Mouse (Mus musculus) layer of hippocampus, adult 2 months (tissue): ENCODE measurements around the gene Pms2. TPM values are rescaled to one million over a fixed set of nuclear protein-coding genes. Genes with fewer than 3 reads are reported as not detected.

ENCODE experiments used
- DNase-seq, 2 experiments: peaks; one replicate each; pipeline ENCODE4 v3.0.0; 2022; ENCODE audit warnings: low spot score in 2 of 2
- H3K27ac ChIP-seq: fragments of 200-600 bp; 2 replicates; pipeline ENCODE4 v1.8.1; 2022
- H3K4me3 ChIP-seq: fragments of 200-600 bp; 2 replicates; pipeline ENCODE4 v1.8.1; 2022; ENCODE audit warnings: mild to moderate bottlenecking
- CTCF ChIP-seq: fragments of 200-600 bp; conservative IDR thresholded peaks from 2 replicates; pipeline ENCODE4 v1.8.1; 2022; ENCODE audit warnings: antibody characterized with exemption, mild to moderate bottlenecking, moderate library complexity
- total RNA-seq, 2 experiments: library from RNA; stranded (reverse); gene quantifications; 2 replicates each; pipeline ENCODE4 v1.2.3; 2021

The Pms2 gene
- total RNA-seq, 2 experiments from 2014 or later = 21.1 to 22.2 TPM

DNA sequence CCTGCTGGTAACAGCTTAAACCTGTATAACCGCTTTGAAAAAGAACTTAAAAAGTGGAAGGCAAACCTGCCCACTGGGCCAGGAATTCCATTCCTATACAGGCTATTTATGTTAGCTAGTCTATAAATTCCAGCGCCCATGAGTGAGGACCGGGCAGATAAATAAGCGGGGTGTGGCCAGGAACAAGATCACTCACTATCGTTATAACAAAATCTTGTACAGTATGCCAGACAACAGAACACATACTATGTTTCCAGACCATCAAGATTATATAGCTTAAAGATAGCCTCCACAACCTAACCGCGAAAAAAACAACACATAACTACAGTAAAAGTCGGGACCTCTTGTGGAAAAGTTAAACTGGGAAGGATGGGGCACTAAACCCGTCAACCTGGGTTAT, 838 bp upstream of the Pms2 start:
- H3K27ac ChIP-seq = peak overlapping the region; percentile 85
- no peak for DNase-seq
- H3K4me3 ChIP-seq = peak overlapping the region; percentile 84
- no peak for TF ChIP-seq CTCF

- Histone ChIP-seq H3K4me3 (no peak overlapping the region), H3K27ac (no peak overlapping the region)
- no peak for TF ChIP-seq CTCF
- no peak for DNase-seq
Observed at GRCm38 (mm10) chr5:143916221-143916620, 6.5 kb downstream of the Pms2 start.

DNA sequence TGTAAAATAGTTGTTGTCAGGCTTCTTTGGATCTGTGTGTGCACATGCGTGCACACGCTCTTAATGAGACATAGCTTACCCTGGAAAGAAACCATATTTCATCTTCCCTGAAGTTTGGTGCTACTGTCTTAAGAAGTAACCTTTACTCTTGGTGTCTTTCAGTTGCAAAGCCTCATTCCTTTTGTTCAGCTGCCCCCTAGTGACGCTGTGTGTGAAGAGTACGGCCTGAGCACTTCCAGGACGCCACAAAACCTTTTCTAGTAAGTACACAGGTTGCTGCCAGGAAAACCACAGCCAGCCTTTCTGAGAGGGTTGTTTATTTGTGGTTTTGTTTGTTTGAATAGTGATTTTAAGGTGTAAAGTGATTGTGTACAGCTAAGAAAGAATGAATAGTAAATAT, 7.7 kb downstream of the Pms2 start:
- TF ChIP-seq CTCF = peak; percentile 74
- Histone ChIP-seq H3K4me3 (no peak overlapping the region), H3K27ac (no peak overlapping the region)
- peak; percentile 14 to 32 for DNase-seq

DNA sequence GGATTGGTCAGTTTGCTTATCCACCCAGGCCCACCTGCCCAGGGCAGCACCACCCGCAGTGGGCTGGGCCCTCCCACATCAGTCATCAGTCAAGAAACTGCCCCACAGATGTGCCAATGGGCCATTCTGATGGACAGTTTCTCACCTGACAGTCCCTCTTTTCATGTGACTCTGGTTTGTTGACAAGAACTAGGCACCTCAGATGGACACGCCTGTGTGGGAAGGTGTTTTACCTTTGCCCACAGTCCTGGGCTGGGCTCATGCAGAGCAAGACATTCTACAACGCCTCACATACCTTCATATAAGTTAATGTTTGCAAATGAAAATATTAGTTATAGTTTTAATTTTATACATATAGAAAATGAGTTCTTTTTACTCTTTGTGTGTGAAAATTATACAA, 8.4 kb downstream of the Pms2 start:
- H3K27ac ChIP-seq = no peak overlapping the region
- DNase-seq = no peak
- H3K4me3 ChIP-seq = no peak overlapping the region
- no peak for TF ChIP-seq CTCF

GRCm38 (mm10) chr5:143924781-143925452, 15.2 kb downstream of the Pms2 start:
- Histone ChIP-seq H3K27ac (no peak overlapping the region), H3K4me3 (no peak overlapping the region)
- TF ChIP-seq CTCF = no peak
- no peak for DNase-seq

DNA sequence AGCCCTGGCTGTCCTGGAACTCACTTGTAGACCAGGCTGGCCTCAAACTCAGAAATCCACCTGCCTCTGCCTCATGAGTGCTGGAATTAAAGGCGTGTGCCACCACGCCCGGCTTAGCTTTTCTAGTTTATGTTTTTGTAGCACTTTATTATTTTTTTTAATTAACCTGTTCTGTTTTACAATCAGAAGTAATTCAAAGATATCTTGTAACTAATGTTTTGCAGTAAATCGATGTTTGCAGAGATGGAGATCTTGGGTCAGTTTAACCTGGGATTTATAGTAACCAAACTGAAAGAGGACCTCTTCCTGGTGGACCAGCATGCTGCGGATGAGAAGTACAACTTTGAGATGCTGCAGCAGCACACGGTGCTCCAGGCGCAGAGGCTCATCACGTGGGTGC, 18.1 kb downstream of the Pms2 start, which contains the start of gene Gm42421:
Gene Gm42421 (plus strand): TSS at position 301 of the 400 bp plus-strand sequence.
- H3K27ac ChIP-seq = no peak within 1 kb of the TSS
- no peak for TF ChIP-seq CTCF
- no peak within 1 kb of the TSS for H3K4me3 ChIP-seq
- no peak for DNase-seq

DNA sequence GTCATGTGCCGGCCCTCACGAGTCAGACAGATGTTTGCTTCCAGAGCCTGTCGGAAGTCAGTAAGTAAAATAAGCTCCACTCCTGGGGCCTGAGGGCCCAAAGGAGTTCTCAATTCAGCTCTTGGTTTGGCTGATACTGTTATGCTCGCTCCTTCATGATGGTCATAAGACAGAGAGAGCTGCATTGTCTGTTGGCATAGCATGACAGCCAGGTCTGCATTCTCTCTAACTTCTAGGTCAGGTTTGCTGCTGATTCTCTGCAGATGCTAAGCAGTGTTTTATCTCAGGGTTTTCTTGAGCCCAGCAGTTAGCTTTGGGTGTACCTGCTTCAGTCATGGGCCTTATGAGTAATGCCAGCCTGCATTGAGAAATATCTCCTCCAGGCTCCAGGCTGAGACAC, 19.5 kb downstream of the Pms2 start:
- DNase-seq = no peak
- H3K4me3 ChIP-seq = no peak overlapping the region
- no peak overlapping the region for H3K27ac ChIP-seq
- TF ChIP-seq CTCF = no peak

DNA sequence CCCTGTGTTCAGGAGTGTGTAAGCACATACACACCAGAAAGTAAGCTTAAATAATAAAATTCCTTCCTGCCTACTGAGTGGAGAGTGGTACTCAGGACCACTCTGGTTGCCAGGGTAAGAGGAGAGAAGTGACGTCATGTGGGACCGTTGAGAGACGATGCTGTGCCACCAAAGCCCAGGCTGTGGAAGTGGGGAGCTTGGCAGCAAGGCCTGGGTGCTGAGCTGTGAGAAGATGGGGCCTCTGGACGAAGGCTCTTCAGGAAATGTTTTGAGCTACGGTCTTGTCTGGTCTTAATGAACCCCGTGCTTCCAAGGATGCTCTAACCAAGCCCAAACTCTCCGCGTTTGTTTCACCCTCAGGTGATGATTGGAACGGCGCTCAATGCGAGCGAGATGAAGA, 20.9 kb downstream of the Pms2 start:
- Histone ChIP-seq H3K4me3 (no peak overlapping the region), H3K27ac (no peak overlapping the region)
- no peak for DNase-seq
- TF ChIP-seq CTCF = no peak

- Histone ChIP-seq H3K27ac (0 out of 2 replicates have a peak overlapping the region, but pooled peaks have one; percentile 6), H3K4me3 (no peak overlapping the region)
- no peak for DNase-seq
- no peak for TF ChIP-seq CTCF
Observed at GRCm38 (mm10) chr5:143931863-143932580, 22.3 kb downstream of the Pms2 start.

- H3K4me3 ChIP-seq = peak within 1 kb of the TSS; percentile 47
- no peak for DNase-seq
- peak within 1 kb of the TSS; percentile 6; the same call in 1 of the 2 replicates for H3K27ac ChIP-seq
- no peak for TF ChIP-seq CTCF
Observed at GRCm38 (mm10) chr5:143932831-143933230, 23.1 kb downstream of the Pms2 start, which contains the start of gene Rsph10b. Rsph10b (plus strand) TSS chr5:143933035.

GRCm38 (mm10) chr5:143933414-143933813, 23.6 kb downstream of the Pms2 start:
- peak overlapping the region; percentile 6; the same call in 1 of the 2 replicates for H3K27ac ChIP-seq
- peak overlapping the region; percentile 47 for H3K4me3 ChIP-seq
- no peak for TF ChIP-seq CTCF
- no peak for DNase-seq

GRCm38 (mm10) chr5:143933875-143934274, 24.1 kb downstream of the Pms2 start:
- H3K4me3 ChIP-seq = no peak overlapping the region
- DNase-seq = no peak
- TF ChIP-seq CTCF = peak; percentile 62
- H3K27ac ChIP-seq = no peak overlapping the region

DNA sequence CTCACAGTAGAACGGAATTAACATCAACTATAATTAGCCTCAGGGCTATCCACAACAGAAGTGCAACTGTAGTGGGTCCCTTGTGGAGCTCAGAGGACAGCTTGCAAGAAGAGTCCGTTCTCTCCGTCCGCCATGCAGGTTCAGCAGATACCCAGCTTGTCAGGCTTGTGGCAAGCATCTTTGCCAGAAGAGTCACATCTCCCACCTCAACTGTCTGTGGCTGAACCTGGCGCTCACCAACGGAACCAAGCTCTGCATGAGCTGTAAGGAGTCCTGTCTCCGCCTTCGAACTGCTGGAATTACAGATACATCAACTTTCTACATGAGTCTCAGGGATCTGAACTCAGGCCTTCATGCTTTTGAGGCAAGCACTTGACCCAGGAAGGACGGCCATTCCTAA, 26.4 kb downstream of the Pms2 start:
- no peak for DNase-seq

GRCm38 (mm10) chr5:143941588-143941987, 31.8 kb downstream of the Pms2 start:
- no peak overlapping the region for H3K27ac ChIP-seq
- no peak for TF ChIP-seq CTCF
- no peak overlapping the region for H3K4me3 ChIP-seq
- no peak for DNase-seq

More for the DNA sequence above, 26.4 kb downstream of the Pms2 start:
- no peak overlapping the region for H3K4me3 ChIP-seq
- TF ChIP-seq CTCF = no peak
- H3K27ac ChIP-seq = no peak overlapping the region
